ENCODE assay signal across 8 mouse cellular contexts in the genomic region with DNA sequence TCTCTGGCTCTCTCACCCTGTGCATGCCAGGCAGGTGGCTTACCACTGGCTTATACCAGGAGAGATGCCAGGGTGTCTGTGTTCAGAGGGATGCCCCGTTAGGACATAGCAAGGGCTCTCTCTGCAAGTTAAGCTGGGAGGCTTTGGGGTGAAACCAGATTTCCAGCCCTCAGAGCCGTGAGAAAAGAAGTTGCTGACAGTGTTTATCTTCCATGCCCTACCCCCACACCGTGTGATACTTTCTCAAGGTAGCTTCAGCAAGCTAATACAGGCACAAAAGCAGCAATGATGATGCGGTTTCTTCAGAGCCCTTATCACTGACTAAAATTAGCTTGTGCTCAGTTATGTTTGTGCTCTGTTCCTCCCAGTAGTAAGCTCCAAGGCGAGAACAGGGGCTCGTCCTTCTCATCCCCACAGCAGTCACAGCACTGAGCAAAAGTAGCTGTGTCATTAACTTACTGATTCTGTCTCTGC. TPM values are rescaled to one million over a fixed set of nuclear protein-coding genes. Genes with fewer than 3 reads are reported as not detected.
DNase-seq lines count a peak whose midpoint lies in the region; ATAC-seq and TF ChIP-seq lines count a peak whose summit lies in the region.

No protein-coding gene starts in this region.

- ATAC-seq in liver, embryonic 13.5 days (ENCODE audit: low read depth), result peak; percentile 88
- no peak for ATAC-seq in inflammation-experienced regulatory T-cells, adult 6 months

- no peak for DNase-seq in gastrocnemius, adult 2 months
- DNase-seq in gastrocnemius, postnatal 36 days, result no peak
- peak; percentile 1 for DNase-seq in adrenal gland, postnatal 25 days
- peak; percentile 47 for DNase-seq in liver, embryonic 13.5 days
- no peak for DNase-seq in thymus, postnatal 10 days (ENCODE audit: low spot score in 2 of 2)
- DNase-seq in gastrocnemius, adult 18-20 months (ENCODE audit: low spot score), result no peak

- H3K4me3 ChIP-seq in gastrocnemius, adult 2 months, result no peak overlapping the region
- peak overlapping the region; percentile 5 for H3K4me3 ChIP-seq in erythroblast, embryonic 14.5 days (replicated peaks)
- no peak overlapping the region for H3K4me3 ChIP-seq in liver, embryonic 13.5 days (replicated peaks)

- H3K27ac ChIP-seq in gastrocnemius, adult 2 months, result peak overlapping the region; percentile 65
- H3K27ac ChIP-seq in liver, embryonic 13.5 days, result peak overlapping the region; percentile 77

- WGBS in liver, embryonic 13.5 days (ENCODE audit: insufficient replicate concordance), result 18% methylated on average over 6 of the region's 6 CpGs

- H3K36me3 ChIP-seq in erythroblast, embryonic 14.5 days (ENCODE audit: control insufficient read depth), result peaks cover 2% of the 10 kb centered on the region; the same call in 1 of the 2 replicates
- H3K36me3 ChIP-seq in liver, embryonic 13.5 days, result no peaks in the 10 kb centered on the region

- intact Hi-C loops in gastrocnemius, adult 2 months (cut with DNase I), result loop anchor here (2.0 kb wide), 1 partner anchor 42 kb away; the partner anchor contains the start of gene Efcab2
- intact Hi-C loops in gastrocnemius, postnatal 36 days (cut with DNase I), result loop anchor here (5.0 kb wide), 1 partner anchor 41 kb away; the partner anchor contains the start of gene Efcab2

- H3K27me3 ChIP-seq in erythroblast, embryonic 14.5 days (ENCODE audit: control insufficient read depth), result no peaks in the 10 kb centered on the region
- H3K27me3 ChIP-seq in liver, embryonic 13.5 days, result no peaks in the 10 kb centered on the region

- H3K4me2 ChIP-seq in liver, embryonic 13.5 days, result peak overlapping the region; percentile 49

- TF ChIP-seq CTCF in gastrocnemius, adult 2 months (IDR thresholded peaks at IDR 0.05), result no peak

- peak overlapping the region; percentile 54 for H3K9ac ChIP-seq in liver, embryonic 13.5 days

- no peaks in the 10 kb centered on the region for H3K9me3 ChIP-seq in erythroblast, embryonic 14.5 days (ENCODE audit: control insufficient read depth, low read length)
- H3K9me3 ChIP-seq in liver, embryonic 13.5 days (replicated peaks), result no peaks in the 10 kb centered on the region

- peaks cover 30% of the 10 kb centered on the region for H3K4me1 ChIP-seq in erythroblast, embryonic 14.5 days (ENCODE audit: control insufficient read depth)
- H3K4me1 ChIP-seq in liver, embryonic 13.5 days (replicated peaks), result peaks cover 40% of the 10 kb centered on the region

RNA-seq across cellular contexts. Expression of gene Efcab2, which starts 42.4 kb away (rescaled TPM):
- total RNA-seq in gastrocnemius, adult 2 months (2021), result 10 to 100 TPM; 14.7 to 15.9 TPM
- total RNA-seq in gastrocnemius, postnatal 36 days (2021), result 10 to 100 TPM; 11.4 to 11.7 TPM
- total RNA-seq in adrenal gland, postnatal 25 days (2021), result 2.3 and 4.5 TPM in 2 replicates
- 0.02 and 0.06 TPM in 2 replicates for polyA plus RNA-seq in erythroblast, embryonic 14.5 days (2012)
- polyA plus RNA-seq in liver, embryonic 13.5 days (2015; fragmentation: Nextera tagmentation; extraction: Ambion mirVana), result 3.4 and 4.9 TPM in 2 replicates
- polyA plus RNA-seq in inflammation-experienced regulatory T-cells, adult 6 months (2017; shearing (Covaris generic)), result 1 to 10 TPM; 3.3 to 6.2 (median 3.6) TPM
- total RNA-seq in gastrocnemius, adult 18-20 months (2021), result 10 to 100 TPM; 12.5 to 14.0 TPM

Comparison
In these comparisons a context has a peak if more than half of its experiments do, and no peak if none do; other contexts are left out.
1. DNase-seq: peak in adrenal gland, postnatal 25 days (single experiment) and liver, embryonic 13.5 days (single experiment); none in gastrocnemius, adult 2 months (single experiment), gastrocnemius, postnatal 36 days (0 of 2), thymus, postnatal 10 days (0 of 2) and gastrocnemius, adult 18-20 months (single experiment).